Mouse (Mus musculus): ENCODE measurements around the gene Efcab6. TPM values are rescaled to one million over a fixed set of nuclear protein-coding genes. Genes with fewer than 3 reads are reported as not detected.

Gene Efcab6
- total and polyA plus RNA-seq, 3 experiments: not detected

DNA sequence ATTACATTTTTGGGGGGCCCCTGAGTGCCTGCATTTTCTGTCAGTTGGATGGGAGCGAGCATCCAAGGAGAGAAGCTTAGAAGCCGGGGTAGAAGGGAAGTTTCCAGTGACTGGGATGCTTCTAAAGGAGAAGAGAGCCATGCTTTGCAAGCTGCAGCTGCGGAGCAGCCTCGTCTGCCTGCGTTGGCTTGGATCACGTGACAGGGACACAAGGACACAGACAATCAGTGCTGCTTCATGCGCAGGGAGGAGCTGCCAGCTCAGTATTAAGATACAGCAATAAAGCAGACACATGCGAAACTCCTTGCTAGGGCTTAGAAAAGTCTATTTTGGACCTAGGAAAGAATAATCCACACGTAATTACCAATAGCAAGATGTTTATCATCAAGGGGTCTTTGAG is 167.9 kb downstream of the Efcab6 start:
- H3K4me1 ChIP-seq (ENCODE audit: control insufficient read depth in 1 of 2, insufficient read depth in 2 of 2, low read length in 2 of 2): no peaks in the 10 kb centered on the region
- no peaks in the 10 kb centered on the region for H3K79me2 ChIP-seq (ENCODE audit: control insufficient read depth, insufficient read depth, low read length, poor library complexity)
- H3K9me3 ChIP-seq (replicated peaks; ENCODE audit: insufficient read depth, low read length): no peaks in the 10 kb centered on the region
- no peaks in the 10 kb centered on the region for H3K27me3 ChIP-seq (ENCODE audit: control insufficient read depth in 1 of 2, insufficient read depth in 2 of 2, low read length in 2 of 2)
- no peak overlapping the region for H3K27ac ChIP-seq (ENCODE audit: control insufficient read depth, low read depth, low read length)
- no peak for DNase-seq (ENCODE audit: low read depth, low spot score)
- H3K9ac ChIP-seq (ENCODE audit: control insufficient read depth, low read depth, low read length, poor library complexity, severe bottlenecking): no peak overlapping the region
- H3K36me3 ChIP-seq (ENCODE audit: control insufficient read depth in 1 of 2, insufficient read depth in 2 of 2, low read length in 2 of 2): no peaks in the 10 kb centered on the region
- no peak for TF ChIP-seq ZNF384 (IDR thresholded peaks at IDR 0.05; ENCODE audit: low read depth, low read length)
- TF ChIP-seq KAT2A (conservative IDR thresholded peaks at IDR 0.05; ENCODE audit: low read depth, low read length): no peak
- TF ChIP-seq TCF12 (IDR thresholded peaks at IDR 0.05; ENCODE audit: low read depth, low read length): no peak
- TF ChIP-seq USF1 (IDR thresholded peaks at IDR 0.05; ENCODE audit: low read depth, low read length): no peak
- no peak for TF ChIP-seq POLR2A (IDR thresholded peaks at IDR 0.05; ENCODE audit: control insufficient read depth in 1 of 2, insufficient read depth in 1 of 2, low read depth in 1 of 2, low read length in 2 of 2, poor library complexity in 1 of 2)
- no peak for TF ChIP-seq NELFE (IDR thresholded peaks at IDR 0.05; ENCODE audit: low read depth, low read length)
- no peak for TF ChIP-seq RCOR1 (IDR thresholded peaks at IDR 0.05; ENCODE audit: low read depth, low read length)
- no peak for TF ChIP-seq ETS1 (IDR thresholded peaks at IDR 0.05; ENCODE audit: low read depth, low read length)
- TF ChIP-seq SMC3 (IDR thresholded peaks at IDR 0.05; ENCODE audit: low read depth, low read length): no peak
- TF ChIP-seq ZC3H11A (IDR thresholded peaks at IDR 0.05; ENCODE audit: low read depth, low read length): no peak
- TF ChIP-seq MYC (IDR thresholded peaks at IDR 0.05; ENCODE audit: low read depth, low read length): no peak
- no peak for TF ChIP-seq BHLHE40 (IDR thresholded peaks at IDR 0.05; ENCODE audit: borderline replicate concordance, low read depth, low read length)
- no peak for TF ChIP-seq POLR2AphosphoS5 (IDR thresholded peaks at IDR 0.05; ENCODE audit: borderline replicate concordance, low read depth, low read length)
- H3K4me3 ChIP-seq (ENCODE audit: control insufficient read depth in 1 of 2, insufficient read depth in 1 of 2, low read depth in 2 of 2, low read length in 2 of 2): no peak overlapping the region

DNA sequence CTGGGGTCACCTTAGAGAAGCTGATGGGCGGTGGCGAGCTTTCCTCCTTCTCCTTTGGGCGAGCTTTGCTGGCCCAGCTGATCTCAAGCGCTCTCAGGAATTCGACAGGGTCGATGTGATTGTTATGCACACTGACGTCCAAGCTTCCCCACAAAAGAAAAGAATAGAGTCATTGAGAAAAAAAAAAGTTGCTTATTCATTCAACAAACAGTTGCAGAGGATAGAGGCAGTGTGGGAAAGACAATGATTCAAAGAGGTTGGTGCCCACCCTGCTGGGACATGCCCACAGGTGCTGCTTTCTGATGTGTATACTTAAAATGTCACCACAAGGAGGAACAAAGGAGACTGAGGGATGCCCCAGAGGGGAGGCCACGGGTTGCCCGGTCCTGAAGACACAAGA is 169.2 kb downstream of the Efcab6 start:
- H3K36me3 ChIP-seq (ENCODE audit: control insufficient read depth in 1 of 2, insufficient read depth in 2 of 2, low read length in 2 of 2): no peaks in the 10 kb centered on the region
- no peaks in the 10 kb centered on the region for H3K4me1 ChIP-seq (ENCODE audit: control insufficient read depth in 1 of 2, insufficient read depth in 2 of 2, low read length in 2 of 2)
- TF ChIP-seq CHD2 (IDR thresholded peaks at IDR 0.05; ENCODE audit: low read length) (no peak), GABPA (IDR thresholded peaks at IDR 0.05; ENCODE audit: low read depth, low read length) (no peak), SMC3 (IDR thresholded peaks at IDR 0.05; ENCODE audit: low read depth, low read length) (no peak)
- H3K79me2 ChIP-seq (ENCODE audit: control insufficient read depth, insufficient read depth, low read length, poor library complexity): no peaks in the 10 kb centered on the region
- H3K27me3 ChIP-seq (ENCODE audit: control insufficient read depth in 1 of 2, insufficient read depth in 2 of 2, low read length in 2 of 2): no peaks in the 10 kb centered on the region
- no peak overlapping the region for H3K9ac ChIP-seq (ENCODE audit: control insufficient read depth, low read depth, low read length, poor library complexity, severe bottlenecking)
- no peak overlapping the region for H3K4me3 ChIP-seq (ENCODE audit: control insufficient read depth in 1 of 2, insufficient read depth in 1 of 2, low read depth in 2 of 2, low read length in 2 of 2)
- no peaks in the 10 kb centered on the region for H3K9me3 ChIP-seq (replicated peaks; ENCODE audit: insufficient read depth, low read length)
- H3K27ac ChIP-seq (ENCODE audit: control insufficient read depth, low read depth, low read length): no peak overlapping the region
- DNase-seq (ENCODE audit: low read depth, low spot score): no peak

DNA sequence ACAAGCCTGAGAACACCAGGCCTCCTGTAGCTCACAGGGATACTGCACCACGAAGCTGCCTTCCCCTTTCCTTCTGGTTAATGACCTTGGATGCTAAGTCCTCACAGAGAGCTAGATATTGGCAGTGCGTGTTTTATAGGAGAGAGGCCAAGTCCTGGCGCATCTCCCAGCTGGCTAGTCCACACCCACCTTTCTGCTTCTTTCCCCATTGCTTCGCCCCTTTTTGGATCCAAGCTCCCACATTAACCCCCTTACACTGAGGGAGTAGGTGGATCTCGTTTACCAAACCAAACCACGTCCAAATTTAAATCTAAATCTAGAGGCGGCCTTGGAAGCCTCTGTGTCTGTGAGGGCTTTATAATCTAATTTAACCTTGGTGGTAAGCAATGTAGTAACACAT is 170.9 kb downstream of the Efcab6 start:
- Histone ChIP-seq H3K9me3 (replicated peaks; ENCODE audit: insufficient read depth, low read length) (no peaks in the 10 kb centered on the region), H3K79me2 (ENCODE audit: control insufficient read depth, insufficient read depth, low read length, poor library complexity) (no peaks in the 10 kb centered on the region), H3K9ac (ENCODE audit: control insufficient read depth, low read depth, low read length, poor library complexity, severe bottlenecking) (no peak overlapping the region), H3K27ac (ENCODE audit: control insufficient read depth, low read depth, low read length) (no peak overlapping the region), H3K36me3 (ENCODE audit: control insufficient read depth in 1 of 2, insufficient read depth in 2 of 2, low read length in 2 of 2) (no peaks in the 10 kb centered on the region), H3K4me3 (ENCODE audit: control insufficient read depth in 1 of 2, insufficient read depth in 1 of 2, low read depth in 2 of 2, low read length in 2 of 2) (no peak overlapping the region), H3K27me3 (ENCODE audit: control insufficient read depth in 1 of 2, insufficient read depth in 2 of 2, low read length in 2 of 2) (no peaks in the 10 kb centered on the region), H3K4me1 (ENCODE audit: control insufficient read depth in 1 of 2, insufficient read depth in 2 of 2, low read length in 2 of 2) (no peaks in the 10 kb centered on the region)
- no peak for DNase-seq (ENCODE audit: low read depth, low spot score)
- TF ChIP-seq TBP (IDR thresholded peaks at IDR 0.05; ENCODE audit: low read depth, low read length): no peak
- TF ChIP-seq TCF12 (IDR thresholded peaks at IDR 0.05; ENCODE audit: low read depth, low read length): no peak
- no peak for TF ChIP-seq ZMIZ1 (IDR thresholded peaks at IDR 0.05; ENCODE audit: low read depth, low read length)
- no peak for TF ChIP-seq MYB (IDR thresholded peaks at IDR 0.05; ENCODE audit: low read depth, low read length)
- no peak for TF ChIP-seq MAZ (IDR thresholded peaks at IDR 0.05; ENCODE audit: low read depth, low read length)
- TF ChIP-seq CHD2 (IDR thresholded peaks at IDR 0.05; ENCODE audit: low read length): no peak
- TF ChIP-seq ELF1 (IDR thresholded peaks at IDR 0.05; ENCODE audit: low read depth, low read length): no peak
- no peak for TF ChIP-seq MXI1 (IDR thresholded peaks at IDR 0.05; ENCODE audit: low read depth, low read length)
- no peak for TF ChIP-seq POLR2AphosphoS5 (IDR thresholded peaks at IDR 0.05; ENCODE audit: borderline replicate concordance, low read depth, low read length)
- TF ChIP-seq MAX (IDR thresholded peaks at IDR 0.05; ENCODE audit: low read length): no peak
